Mouse (Mus musculus) G1E (cell line): ENCODE results near the gene Fam241a. TPM values are rescaled to one million over a fixed set of nuclear protein-coding genes. Genes with fewer than 3 reads are reported as not detected.

Source experiments
- ATAC-seq: 2 replicates; pipeline ENCODE4 v1.8.0; 2016; ENCODE audit warnings: mild to moderate bottlenecking; ENCODE audit not compliant: insufficient number of reproducible peaks, poor library complexity, low FRiP score, severe bottlenecking; ENCODE audit errors: extremely low read depth
- DNase-seq: peaks from one replicate; pipeline ENCODE4 v3.0.0; 2012; ENCODE audit warnings: low spot score
- H3K27me3 ChIP-seq: 2 replicates; pipeline ENCODE4 v1.6.1; 2012; ENCODE audit warnings: mild to moderate bottlenecking, low read length, inconsistent platforms; ENCODE audit not compliant: insufficient read depth
- H3K36me3 ChIP-seq: replicated peaks from 2 replicates; pipeline ENCODE3; 2012; ENCODE audit warnings: mild to moderate bottlenecking, inconsistent platforms
- H3K4me1 ChIP-seq: 2 replicates; pipeline ENCODE4 v1.6.1; 2012; ENCODE audit warnings: low read depth, low read length, inconsistent platforms, mixed read lengths; ENCODE audit not compliant: insufficient read depth
- H3K4me3 ChIP-seq: 2 replicates; pipeline ENCODE4 v1.5.1; 2012; ENCODE audit warnings: low read depth, mild to moderate bottlenecking, inconsistent platforms, low read length, moderate library complexity, mixed read lengths
- H3K9me3 ChIP-seq: replicated peaks from 2 replicates; pipeline ENCODE4 v1.6.1; 2012; ENCODE audit warnings: inconsistent platforms
- CTCF ChIP-seq: IDR thresholded peaks from 2 replicates; pipeline ENCODE4 v1.5.1; 2012; ENCODE audit warnings: low read depth, low read length, inconsistent platforms, mixed read lengths
- GATA1 ChIP-seq: IDR thresholded peaks from 2 replicates; pipeline ENCODE4 v1.6.1; 2012; ENCODE audit warnings: borderline replicate concordance, low read length, inconsistent platforms, mixed read lengths
- GATA2 ChIP-seq: IDR thresholded peaks from 2 replicates; pipeline ENCODE4 v1.6.1; 2012; ENCODE audit warnings: low read depth, low read length, inconsistent platforms, borderline replicate concordance
- POLR2AphosphoS5 ChIP-seq: IDR thresholded peaks from 2 replicates; pipeline ENCODE4 v1.6.1; 2012; ENCODE audit warnings: low read depth, low read length, inconsistent platforms; ENCODE audit not compliant: insufficient replicate concordance
- TAL1 ChIP-seq: conservative IDR thresholded peaks from 2 replicates; pipeline ENCODE4 v1.6.1; 2012; ENCODE audit warnings: low read depth, low read length, inconsistent platforms, mixed read lengths
- polyA plus RNA-seq: library from polyadenylated mRNA; stranded (reverse); fragments of >175 nt; gene quantifications from 2 replicates; pipeline ENCODE4 v1.2.3, GENCODE M21; 2012
- total RNA-seq, 2 experiments: library from RNA; stranded (forward) in 1 of 2; stranded (reverse) in 1 of 2; fragments of 200-1000 nt in 1 of 2; fragments of >200 nt in 1 of 2; fragmentation: Nextera tagmentation in 1 of 2; gene quantifications; 2 replicates each; pipeline ENCODE4 v1.2.3; 2014 to 2017

Fam241a gene
- total and polyA plus RNA-seq, 3 experiments, result 22.5 to 49.7 (median 27.7) TPM

GRCm38 (mm10) chr3:127909941-127910340 is 13.8 kb upstream of the Fam241a start:
- no peak overlapping the region for H3K4me3 ChIP-seq
- TF ChIP-seq TAL1 (no peak), GATA2 (no peak), GATA1 (no peak), POLR2AphosphoS5 (no peak), CTCF (no peak)
- H3K27me3 ChIP-seq, result 0 out of 2 replicates have a peak, but pooled peaks cover 3% of the 10 kb centered on the region
- H3K9me3 ChIP-seq, result no peaks in the 10 kb centered on the region
- no peak for DNase-seq
- no peaks in the 10 kb centered on the region for H3K36me3 ChIP-seq
- H3K4me1 ChIP-seq, result 0 out of 2 replicates have a peak, but pooled peaks cover 3% of the 10 kb centered on the region
- ATAC-seq, result no peak

- Histone ChIP-seq H3K4me3 (peak overlapping the region; percentile 91), H3K36me3 (peaks cover 25% of the 10 kb centered on the region), H3K9me3 (no peaks in the 10 kb centered on the region), H3K27me3 (no peaks in the 10 kb centered on the region), H3K4me1 (peaks cover 44% of the 10 kb centered on the region)
- TF ChIP-seq TAL1 (no peak), POLR2AphosphoS5 (no peak), GATA1 (no peak), GATA2 (no peak), CTCF (no peak)
- DNase-seq, result no peak
- no peak for ATAC-seq
Observed at GRCm38 (mm10) chr3:127894981-127895779, 944 bp downstream of the Fam241a start.

- peak overlapping the region; percentile 54; the same call in 1 of the 2 replicates for H3K4me3 ChIP-seq
- no peaks in the 10 kb centered on the region for H3K9me3 ChIP-seq
- peak; percentile 36 for ATAC-seq
- no peaks in the 10 kb centered on the region for H3K27me3 ChIP-seq
- peaks cover 26% of the 10 kb centered on the region for H3K36me3 ChIP-seq
- peak; percentile 11 for DNase-seq
- no peak for TF ChIP-seq GATA1
- TF ChIP-seq CTCF, result no peak
- TF ChIP-seq POLR2AphosphoS5, result no peak
- H3K4me1 ChIP-seq, result peaks cover 49% of the 10 kb centered on the region
Observed at GRCm38 (mm10) chr3:127893902-127894301, 2.2 kb downstream of the Fam241a start.

GRCm38 (mm10) chr3:127891906-127892305 is 4.2 kb downstream of the Fam241a start:
- no peak overlapping the region; the same call in 1 of the 2 replicates for H3K4me3 ChIP-seq
- DNase-seq (no peak), ATAC-seq (no peak)
- H3K9me3 ChIP-seq, result no peaks in the 10 kb centered on the region
- H3K36me3 ChIP-seq, result peaks cover 39% of the 10 kb centered on the region
- TF ChIP-seq TAL1 (no peak), GATA2 (no peak), GATA1 (no peak)
- H3K4me1 ChIP-seq, result peaks cover 58% of the 10 kb centered on the region
- H3K27me3 ChIP-seq, result no peaks in the 10 kb centered on the region

GRCm38 (mm10) chr3:127890008-127890407 is 6.1 kb downstream of the Fam241a start:
- Histone ChIP-seq H3K36me3 (peaks cover 50% of the 10 kb centered on the region), H3K4me3 (no peak overlapping the region; the same call in 1 of the 2 replicates), H3K27me3 (no peaks in the 10 kb centered on the region), H3K4me1 (peaks cover 60% of the 10 kb centered on the region), H3K9me3 (no peaks in the 10 kb centered on the region)
- ATAC-seq (no peak), DNase-seq (no peak)
- no peak for TF ChIP-seq CTCF
- no peak for TF ChIP-seq TAL1
- no peak for TF ChIP-seq GATA1
- TF ChIP-seq POLR2AphosphoS5, result no peak
- no peak for TF ChIP-seq GATA2

GRCm38 (mm10) chr3:127889570-127889969 is 6.6 kb downstream of the Fam241a start:
- peak; percentile 94 for ATAC-seq
- peak; percentile 30 for DNase-seq
- TF ChIP-seq TAL1 (peak; percentile 93), CTCF (no peak), GATA2 (0 out of 2 replicates have a peak, but pooled peaks have one; percentile 42)
- Histone ChIP-seq H3K27me3 (no peaks in the 10 kb centered on the region), H3K4me3 (no peak overlapping the region), H3K4me1 (peaks cover 60% of the 10 kb centered on the region), H3K36me3 (peaks cover 52% of the 10 kb centered on the region), H3K9me3 (no peaks in the 10 kb centered on the region)
